Mouse (Mus musculus) thymus, adult 2 months (tissue): ENCODE data around the gene Ikzf4.
"Not testable (repeated sequence)": the region's sequence is repeated elsewhere in the genome, so short reads cannot be mapped to it uniquely, and the experiment has no call there.

ENCODE experiments used
- CTCF ChIP-seq: fragments of 200-500 bp; IDR thresholded peaks from 2 replicates; pipeline ENCODE4 v1.5.1; 2012; ENCODE audit warnings: mild to moderate bottlenecking, control low read depth, low read length, moderate library complexity, borderline replicate concordance; ENCODE audit not compliant: control insufficient read depth, poor library complexity, insufficient read depth; ENCODE audit errors: extremely low read depth
- POLR2A ChIP-seq: fragments of 200-500 bp; IDR thresholded peaks from 2 replicates; pipeline ENCODE4 v1.6.1; 2012; ENCODE audit warnings: mild to moderate bottlenecking, low read length, control low read depth, moderate library complexity; ENCODE audit not compliant: control insufficient read depth, poor library complexity, insufficient read depth; ENCODE audit errors: extremely low read depth

GRCm38 (mm10) chr10:128615798-128616448, 29.9 kb downstream of the Ikzf4 start:
- not testable (repeated sequence) for TF ChIP-seq CTCF, POLR2A
